In the genomic region with DNA sequence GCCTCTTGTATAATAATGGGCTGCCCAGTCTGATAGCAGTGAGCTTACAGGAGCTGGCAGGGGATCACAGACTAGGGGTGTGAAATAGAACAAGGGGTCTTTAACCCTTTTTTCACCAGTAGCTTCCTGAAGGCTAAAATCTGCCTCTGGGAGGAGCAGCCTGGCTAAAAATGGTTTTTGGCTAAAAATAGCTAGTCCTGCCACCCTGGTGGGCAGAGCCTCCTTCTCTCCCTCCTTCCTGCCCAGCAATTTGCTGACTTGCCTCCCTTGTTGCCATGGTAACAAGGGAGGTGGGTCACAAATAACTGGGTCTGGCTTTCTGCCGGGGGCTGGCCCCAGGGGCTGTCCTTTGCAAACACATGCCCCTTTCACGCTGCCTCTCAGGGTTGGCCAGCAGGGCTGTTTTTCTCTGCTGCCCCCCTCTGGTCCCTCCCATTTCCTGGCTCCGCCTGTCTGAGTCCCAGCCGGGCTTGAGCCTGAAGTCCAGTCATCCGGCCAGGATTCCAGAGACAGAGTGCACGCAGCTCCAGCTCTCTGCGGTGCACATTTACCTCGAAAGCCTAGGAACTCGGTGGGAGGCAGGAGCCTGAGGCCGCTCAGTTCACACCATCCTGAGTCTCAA, we compare ENCODE assay signal across 8 mouse cellular contexts.
DNase-seq lines count a peak whose midpoint lies in the region; ATAC-seq and TF ChIP-seq lines count a peak whose summit lies in the region.

No protein-coding gene starts in this region.

- dilution Hi-C loops in CH12.LX (cut with MboI; ENCODE audit: extremely low pct_ligation_motif_present, extremely low pct_unique_long_range_greater_than_20kb, low sequenced_read_pairs) = no loop called here

- no peaks in the 10 kb centered on the region for H3K79me2 ChIP-seq in CH12.LX (replicated peaks; ENCODE audit: control insufficient read depth, extremely low read depth, insufficient read depth, poor library complexity, severe bottlenecking)

- H3K4me2 ChIP-seq in CH12.LX (ENCODE audit: insufficient read depth, low read depth, poor library complexity, severe bottlenecking) = no peak overlapping the region
- H3K4me2 ChIP-seq in forebrain, embryonic 13.5 days = peak overlapping the region; percentile 45
- H3K4me2 ChIP-seq in heart, embryonic 16.5 days (ENCODE audit: low read depth, low read length) = peak overlapping the region; percentile 84
- H3K4me2 ChIP-seq in liver, embryonic 12.5 days = peak overlapping the region; percentile 38
- H3K4me2 ChIP-seq in stomach, embryonic 16.5 days (ENCODE audit: low read depth, low read length) = peak overlapping the region; percentile 48

- peaks cover 4 to 83% of the 10 kb centered on the region in 2 experiments for H3K36me3 ChIP-seq in CH12.LX (replicated peaks in 1 of 2; ENCODE audit: control insufficient read depth in 1 of 2, insufficient read depth in 1 of 2, low read length in 1 of 2)
- peaks cover 51% of the 10 kb centered on the region for H3K36me3 ChIP-seq in forebrain, embryonic 13.5 days (ENCODE audit: poor library complexity, severe bottlenecking)
- peaks cover 19% of the 10 kb centered on the region for H3K36me3 ChIP-seq in heart, embryonic 16.5 days (ENCODE audit: control insufficient read depth, insufficient read depth)
- H3K36me3 ChIP-seq in liver, embryonic 12.5 days = peaks cover 10% of the 10 kb centered on the region; the same call in 1 of the 2 replicates
- no peaks in the 10 kb centered on the region; the same call in 1 of the 2 replicates for H3K36me3 ChIP-seq in stomach, embryonic 16.5 days (ENCODE audit: control insufficient read depth, insufficient read depth, low read length)

- H3K4me1 ChIP-seq in CH12.LX (ENCODE audit: control insufficient read depth in 1 of 2, insufficient read depth in 2 of 2) = peaks cover 0 to 10% of the 10 kb centered on the region in 2 experiments; a peak in 1 of 4 replicates
- peaks cover 60% of the 10 kb centered on the region for H3K4me1 ChIP-seq in forebrain, embryonic 13.5 days
- H3K4me1 ChIP-seq in heart, embryonic 16.5 days (ENCODE audit: control insufficient read depth, insufficient read depth, low read length) = peaks cover 48% of the 10 kb centered on the region
- peaks cover 9% of the 10 kb centered on the region for H3K4me1 ChIP-seq in liver, embryonic 12.5 days
- H3K4me1 ChIP-seq in stomach, embryonic 16.5 days (ENCODE audit: control insufficient read depth, insufficient read depth, low read length) = peaks cover 43% of the 10 kb centered on the region

- WGBS in forebrain, embryonic 13.5 days = 2% methylated on average over 10 of the region's 10 CpGs
- WGBS in heart, embryonic 16.5 days = 4% methylated on average over 10 of the region's 10 CpGs
- 6% methylated on average over 10 of the region's 10 CpGs for WGBS in liver, embryonic 12.5 days (ENCODE audit: insufficient replicate concordance)
- WGBS in stomach, embryonic 16.5 days = 5% methylated on average over 10 of the region's 10 CpGs

- no peaks in the 10 kb centered on the region for H3K27me3 ChIP-seq in CH12.LX (replicated peaks)
- H3K27me3 ChIP-seq in forebrain, embryonic 13.5 days = no peaks in the 10 kb centered on the region
- no peaks in the 10 kb centered on the region for H3K27me3 ChIP-seq in heart, embryonic 16.5 days (ENCODE audit: control insufficient read depth, insufficient read depth, low read length)
- H3K27me3 ChIP-seq in liver, embryonic 12.5 days (replicated peaks) = no peaks in the 10 kb centered on the region
- H3K27me3 ChIP-seq in stomach, embryonic 16.5 days (ENCODE audit: control insufficient read depth, insufficient read depth, low read length) = no peaks in the 10 kb centered on the region

- peak; percentile 83 for ATAC-seq in forebrain, embryonic 13.5 days
- peak; percentile 87 for ATAC-seq in heart, embryonic 16.5 days (replicated peaks; ENCODE audit: extremely low read depth, insufficient read depth, low FRiP score)
- peak; percentile 71 for ATAC-seq in liver, embryonic 12.5 days
- peak; percentile 78 for ATAC-seq in stomach, embryonic 16.5 days (ENCODE audit: insufficient read depth, low FRiP score)

- TF ChIP-seq RAD21 in CH12.LX (IDR thresholded peaks at IDR 0.05; ENCODE audit: low read depth, low read length) = no peak

- TF ChIP-seq POLR2A in CH12.LX (IDR thresholded peaks at IDR 0.05; ENCODE audit: low read depth, low read length) = no peak

- no peak overlapping the region for H3K4me3 ChIP-seq in CH12.LX (replicated peaks in 1 of 3; ENCODE audit: low read depth in 2 of 3, low read length in 2 of 3, poor library complexity in 1 of 3)
- H3K4me3 ChIP-seq in forebrain, embryonic 13.5 days = peak overlapping the region; percentile 12; the same call in 1 of the 2 replicates
- H3K4me3 ChIP-seq in heart, embryonic 16.5 days (ENCODE audit: low read length) = peak overlapping the region; percentile 68
- H3K4me3 ChIP-seq in liver, embryonic 12.5 days = peak overlapping the region; percentile 24
- peak overlapping the region; percentile 52 for H3K4me3 ChIP-seq in stomach, embryonic 16.5 days (replicated peaks; ENCODE audit: low read length)

- H3K9me3 ChIP-seq in CH12.LX (replicated peaks; ENCODE audit: low read length) = no peaks in the 10 kb centered on the region
- H3K9me3 ChIP-seq in forebrain, embryonic 13.5 days (replicated peaks) = no peaks in the 10 kb centered on the region
- H3K9me3 ChIP-seq in heart, embryonic 16.5 days (replicated peaks; ENCODE audit: control insufficient read depth, low read length) = no peaks in the 10 kb centered on the region
- H3K9me3 ChIP-seq in liver, embryonic 12.5 days (replicated peaks) = no peaks in the 10 kb centered on the region
- no peaks in the 10 kb centered on the region for H3K9me3 ChIP-seq in stomach, embryonic 16.5 days (replicated peaks; ENCODE audit: control insufficient read depth, low read length)

- DNase-seq in CH12.LX (ENCODE audit: extremely low read depth) = peak; percentile 35
- DNase-seq in c-Kit-positive CD71-negative TER-119-negative erythroid progenitor cells, embryonic 14.5 days (ENCODE audit: low read depth) = peak; percentile 58
- peak; percentile 94 to 98 for DNase-seq in kidney, postnatal 25 days
- DNase-seq in neural tube, embryonic 10.5 days (ENCODE audit: extremely low spot score, low spot score) = peak; percentile 89

- no peak overlapping the region for H3K27ac ChIP-seq in CH12.LX (ENCODE audit: insufficient read depth, low read depth)
- H3K27ac ChIP-seq in forebrain, embryonic 13.5 days = peak overlapping the region; percentile 51; the same call in 1 of the 2 replicates
- H3K27ac ChIP-seq in heart, embryonic 16.5 days (ENCODE audit: low read length) = peak overlapping the region; percentile 81
- H3K27ac ChIP-seq in liver, embryonic 12.5 days = no peak overlapping the region
- H3K27ac ChIP-seq in stomach, embryonic 16.5 days (ENCODE audit: low read length) = peak overlapping the region; percentile 77

- TF ChIP-seq EP300 in CH12.LX (IDR thresholded peaks at IDR 0.05; ENCODE audit: low read length) = no peak

- peak in 1 of 2 experiments; percentile 9; a peak in 1 of 4 replicates for TF ChIP-seq CTCF in CH12.LX (conservative IDR thresholded peaks at IDR 0.05 in 1 of 2, IDR thresholded peaks at IDR 0.05 in 1 of 2; ENCODE audit: low read depth in 2 of 2, low read length in 2 of 2)

- no peak overlapping the region for H3K9ac ChIP-seq in CH12.LX (ENCODE audit: insufficient read depth, low read depth)
- peak overlapping the region; percentile 12; the same call in 1 of the 2 replicates for H3K9ac ChIP-seq in forebrain, embryonic 13.5 days
- peak overlapping the region; percentile 80 for H3K9ac ChIP-seq in heart, embryonic 16.5 days (ENCODE audit: low read length)
- no peak overlapping the region; the same call in 1 of the 2 replicates for H3K9ac ChIP-seq in liver, embryonic 12.5 days
- peak overlapping the region; percentile 72 for H3K9ac ChIP-seq in stomach, embryonic 16.5 days (ENCODE audit: low read length)

- in situ Hi-C loops in CH12.LX (cut with MboI; ENCODE audit: low pct_ligation_motif_present, low pct_unique_long_range_greater_than_20kb, low sequenced_read_pairs) = no loop called here

TF ChIP-seq in CH12.LX, 34 proteins besides CTCF, POLR2A, EP300 and RAD21:
- TF ChIP-seq MEF2A (IDR thresholded peaks at IDR 0.05; ENCODE audit: borderline replicate concordance, low read depth, low read length) = peak; percentile 36; the same call in 1 of the 2 replicates
- no peak for TF ChIP-seq PAX5 (IDR thresholded peaks at IDR 0.05; ENCODE audit: low read length)

Comparison
In these comparisons a context has a peak if more than half of its experiments do, and no peak if none do; other contexts are left out.
1. DNase-seq: peak in every context shown above with its lines; median percentile 96 in kidney, postnatal 25 days; 89 in neural tube, embryonic 10.5 days; 58 in c-Kit-positive CD71-negative TER-119-negative erythroid progenitor cells, embryonic 14.5 days; 35 in CH12.LX.
2. H3K27ac ChIP-seq: peak in forebrain, embryonic 13.5 days (single experiment), heart, embryonic 16.5 days (single experiment) and stomach, embryonic 16.5 days (single experiment); none in CH12.LX (single experiment) and liver, embryonic 12.5 days (single experiment).
3. H3K4me3 ChIP-seq: peak in forebrain, embryonic 13.5 days (single experiment), heart, embryonic 16.5 days (single experiment), liver, embryonic 12.5 days (single experiment) and stomach, embryonic 16.5 days (single experiment); none in CH12.LX (0 of 3).
4. H3K9ac ChIP-seq: peak in forebrain, embryonic 13.5 days (single experiment), heart, embryonic 16.5 days (single experiment) and stomach, embryonic 16.5 days (single experiment); none in CH12.LX (single experiment) and liver, embryonic 12.5 days (single experiment).
5. Peak in every context shown above with its lines, with median percentiles within 50 percentile points of each other: ATAC-seq.